Mouse (Mus musculus): ENCODE data around the gene Sco1.

Sco1 gene

DNA sequence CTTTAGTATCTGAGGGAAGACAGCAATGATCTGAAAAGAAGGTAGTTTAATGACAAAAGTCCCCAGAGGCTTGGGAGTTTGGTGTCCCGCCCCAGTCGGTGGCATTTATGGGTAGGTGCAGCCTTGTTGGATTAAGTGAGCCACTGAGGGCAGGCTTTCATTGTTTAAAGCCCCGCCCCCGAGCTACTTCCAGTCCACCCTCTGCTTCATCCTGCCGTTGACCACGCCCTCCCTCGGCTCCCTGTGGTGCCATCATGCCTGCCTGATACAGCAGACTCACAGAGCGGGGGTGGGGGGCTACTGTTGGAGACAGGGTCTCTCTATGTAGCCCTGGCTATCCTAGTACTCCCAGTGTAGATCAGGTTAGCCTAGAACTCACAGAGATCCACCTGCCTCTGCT is 9.5 kb upstream of the Sco1 start:
- DNase-seq (ENCODE audit: low read depth): no peak

DNA sequence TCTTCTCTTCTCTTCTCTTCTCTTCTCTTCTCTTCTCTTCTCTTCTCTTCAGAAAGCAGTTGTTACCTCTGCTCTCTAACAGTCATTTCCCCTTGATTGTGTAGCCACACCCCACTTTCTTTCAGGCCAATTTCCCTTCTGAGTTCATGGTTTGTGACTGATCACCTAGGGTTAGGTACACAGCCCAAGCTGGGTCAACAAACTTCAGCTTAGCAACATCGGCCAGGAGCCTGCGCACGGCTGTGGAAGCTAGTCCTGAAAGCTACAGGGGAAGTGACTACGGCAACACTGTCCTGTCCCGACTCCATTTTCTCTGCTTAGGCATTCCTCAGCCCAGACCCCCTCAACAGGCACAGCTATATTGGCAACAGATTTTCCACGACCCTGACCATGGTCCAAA is 7.5 kb upstream of the Sco1 start:
- DNase-seq (ENCODE audit: low read depth): no peak

DNA sequence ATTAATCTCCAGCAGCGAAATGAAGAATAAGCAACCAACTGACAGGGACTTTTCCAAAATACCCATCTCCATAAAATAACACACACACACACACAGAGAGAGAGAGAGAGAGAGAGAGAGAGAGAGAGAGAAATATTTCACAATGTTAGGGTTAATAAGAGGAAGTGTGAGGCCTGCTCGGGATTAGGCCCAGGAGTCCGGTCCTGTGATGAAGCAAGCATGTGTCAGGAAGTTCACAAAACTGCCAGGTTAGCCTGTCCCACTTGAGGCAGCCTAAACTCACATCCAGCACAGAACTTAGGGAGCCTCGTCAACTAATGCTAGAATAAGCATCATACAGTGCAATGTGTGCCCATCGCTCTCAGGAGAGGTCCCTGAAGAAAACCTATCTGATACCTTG is 5.3 kb upstream of the Sco1 start:
- no peak for DNase-seq (ENCODE audit: low read depth)

DNA sequence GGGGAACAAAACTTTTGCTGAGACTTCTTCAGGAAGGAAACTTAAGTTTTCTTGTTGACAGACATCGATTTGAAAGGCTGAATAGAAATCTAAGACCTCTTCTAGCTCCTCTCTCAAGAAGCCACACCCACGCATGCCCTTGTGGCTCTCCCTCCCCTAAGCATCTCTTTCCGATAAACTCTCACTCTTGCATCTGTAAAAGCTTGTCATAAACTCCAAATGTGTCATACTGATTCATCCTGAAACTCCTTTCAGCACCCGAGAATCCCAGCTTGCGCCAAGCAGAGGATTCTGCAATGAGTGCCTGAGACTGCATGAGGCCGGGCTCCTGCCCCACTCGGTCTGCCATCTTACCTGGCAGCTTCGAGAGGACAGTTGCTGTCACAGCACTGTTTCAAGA is 4.0 kb upstream of the Sco1 start:
- peak; percentile 29 for DNase-seq (ENCODE audit: low read depth)

DNA sequence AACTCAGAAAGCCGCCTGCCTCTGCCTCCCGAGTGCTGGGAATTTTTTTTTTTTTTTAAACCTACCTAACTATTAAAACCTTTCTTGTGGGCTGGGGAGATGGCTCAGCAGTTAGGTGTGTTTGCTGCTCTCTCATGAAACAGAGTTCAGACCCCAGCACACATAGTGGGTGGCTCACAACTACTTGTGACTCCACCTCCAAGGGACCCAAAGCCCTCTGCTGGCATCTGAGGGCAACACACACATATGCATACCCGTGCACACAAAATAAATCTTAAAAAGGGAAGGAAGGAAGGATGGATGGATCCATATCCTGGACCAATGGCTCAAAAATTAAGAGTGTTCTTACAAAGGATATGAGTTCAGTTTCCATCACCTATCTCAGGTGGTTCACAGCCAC is 3.2 kb upstream of the Sco1 start:
- peak; percentile 20 for DNase-seq (ENCODE audit: low read depth)

DNA sequence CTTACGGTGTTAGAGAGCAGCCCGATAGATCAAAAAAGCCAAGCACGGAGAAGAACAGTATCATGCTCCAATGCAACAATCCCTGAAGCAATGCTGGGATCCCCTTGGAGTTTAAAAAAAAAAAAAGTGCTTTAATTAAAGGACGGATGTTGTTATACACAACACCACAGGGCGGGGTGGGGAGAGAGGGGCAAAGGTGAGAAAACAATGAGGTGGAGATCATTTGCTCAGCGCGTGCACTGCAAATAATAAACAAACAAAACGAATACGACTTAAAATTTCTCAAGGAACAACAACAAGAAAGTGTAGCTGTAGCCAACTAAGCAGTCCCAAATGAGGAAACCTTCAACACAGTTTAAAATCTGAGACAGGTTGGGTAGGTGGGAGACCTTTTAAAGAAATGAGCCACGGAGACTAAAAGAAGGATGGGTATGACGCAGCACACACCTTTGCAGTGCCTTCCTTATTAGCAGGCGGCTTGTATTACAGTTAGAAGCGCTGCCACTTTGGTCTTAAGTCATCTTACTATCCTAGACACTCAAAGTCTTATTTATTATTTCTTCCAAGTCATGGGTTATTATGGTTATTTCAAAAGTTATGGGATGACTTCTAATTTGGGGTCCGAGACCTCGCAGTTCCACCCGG is 672 bp upstream of the Sco1 start:
- DNase-seq (ENCODE audit: low read depth): peak; percentile 29

DNA sequence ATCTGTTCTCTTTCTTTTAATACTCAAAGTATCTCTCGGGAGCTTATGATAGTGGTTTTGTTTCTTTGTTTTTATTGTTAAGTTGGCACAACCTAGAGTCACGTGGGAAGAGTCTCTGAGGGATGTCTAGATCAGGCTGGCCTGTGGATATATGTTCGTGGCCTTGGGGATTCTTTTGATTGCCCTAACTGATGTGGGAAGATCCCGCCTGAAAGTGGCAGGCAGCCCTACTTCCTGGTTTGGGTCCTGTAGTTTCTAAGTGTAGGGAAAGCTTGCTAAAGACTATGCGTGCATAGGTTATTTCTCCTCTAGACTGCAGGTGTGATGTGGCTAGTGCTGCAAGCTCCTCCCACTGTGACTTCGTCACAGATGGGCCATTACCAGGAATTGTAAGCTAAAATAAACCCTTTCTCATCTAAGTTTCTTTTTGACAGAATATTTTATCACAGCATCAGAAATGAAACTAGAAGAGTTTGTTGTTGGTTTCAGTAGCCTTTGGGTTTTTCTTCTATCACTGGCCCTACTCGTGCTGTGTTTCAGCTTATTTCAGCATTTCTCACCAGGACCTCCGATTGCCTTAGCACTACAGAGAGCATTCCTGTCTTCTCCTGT is 2.4 kb downstream of the Sco1 start:
- DNase-seq (ENCODE audit: low read depth): no peak

DNA sequence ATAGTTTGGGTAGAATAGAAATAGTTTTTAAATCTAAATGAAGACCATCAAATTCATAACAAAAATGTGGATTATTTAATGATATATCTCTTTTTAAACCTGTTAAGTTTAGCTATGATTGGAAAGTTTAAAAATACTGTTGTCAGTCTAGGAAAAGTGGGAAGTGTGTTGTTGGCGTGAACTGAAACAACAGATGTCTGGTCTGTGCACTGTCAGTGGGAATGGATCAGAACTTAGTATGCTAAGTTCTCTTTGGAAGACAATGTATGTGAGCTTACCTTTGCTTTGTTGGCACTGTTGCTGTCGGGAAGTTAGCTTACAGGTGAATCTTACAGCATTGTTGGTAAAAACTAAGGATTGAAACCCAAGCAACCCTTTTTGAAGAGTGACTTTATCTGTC is 8.8 kb downstream of the Sco1 start:
- no peak for DNase-seq (ENCODE audit: low read depth)

DNA sequence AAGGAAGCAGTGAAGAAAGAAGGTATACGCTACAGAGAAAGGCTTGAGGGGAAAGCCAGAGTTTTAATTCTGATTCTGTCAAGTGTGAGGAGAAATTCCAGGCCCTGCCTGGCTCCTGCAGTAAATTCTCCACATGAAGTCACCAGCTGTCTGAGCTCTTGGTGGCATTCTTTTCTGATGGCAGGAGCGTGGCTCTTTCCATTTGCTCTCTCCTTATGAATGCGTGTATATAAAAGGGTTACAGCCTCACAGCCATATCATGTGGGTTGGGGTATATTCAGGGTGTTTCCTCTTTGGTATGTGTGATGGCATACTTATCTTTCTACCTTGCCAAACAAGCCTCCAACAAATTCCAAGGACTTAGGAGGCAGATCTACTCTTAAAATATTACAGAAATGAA is 10.3 kb downstream of the Sco1 start:
- no peak for DNase-seq (ENCODE audit: low read depth)

DNA sequence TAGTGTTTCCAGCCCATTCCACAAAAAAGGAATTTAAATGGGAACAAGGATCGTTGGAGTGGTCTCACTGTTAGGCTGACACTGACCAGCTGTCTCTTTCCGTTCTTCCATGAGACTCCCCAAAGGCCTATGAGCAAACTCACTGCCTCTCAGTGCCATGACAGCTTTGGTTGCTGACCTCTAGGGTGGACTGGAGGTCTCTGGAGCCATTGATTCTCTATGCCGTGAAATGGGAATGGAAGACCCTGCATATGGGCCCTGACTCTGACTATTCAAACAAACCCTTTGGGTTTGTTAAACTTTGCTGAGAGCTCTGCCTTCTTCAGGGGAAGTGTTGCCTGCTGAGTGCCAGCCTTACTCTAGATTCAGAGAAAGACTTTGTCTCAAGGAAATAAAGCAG is 15.3 kb downstream of the Sco1 start:
- no peak for DNase-seq (ENCODE audit: low read depth)

DNA sequence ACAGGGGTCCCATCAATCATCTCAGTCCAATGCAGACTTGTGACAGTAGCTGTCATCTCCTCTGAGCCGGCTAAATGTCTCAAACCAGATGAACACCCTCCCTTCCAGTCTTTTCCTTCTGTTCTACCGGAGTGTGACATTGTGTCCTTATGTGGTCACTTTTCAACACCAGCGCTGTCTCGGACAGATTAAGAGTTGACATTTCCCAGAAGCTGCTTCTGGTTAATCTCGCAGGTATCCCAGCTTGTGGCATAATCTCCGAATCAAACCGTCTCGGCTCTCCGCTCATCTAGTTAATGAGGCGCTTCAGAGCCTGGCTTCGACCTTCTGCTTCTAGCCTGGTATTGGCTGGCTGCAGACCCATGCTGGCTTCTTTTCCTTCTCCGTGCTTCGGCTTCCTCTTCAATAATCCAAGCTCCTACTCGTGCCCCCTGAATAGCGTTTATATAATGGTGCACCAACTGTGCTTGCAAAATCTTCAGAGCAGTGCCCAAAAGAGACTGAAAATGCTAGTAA is 20.2 kb downstream of the Sco1 start:
- no peak for DNase-seq (ENCODE audit: low read depth)

DNA sequence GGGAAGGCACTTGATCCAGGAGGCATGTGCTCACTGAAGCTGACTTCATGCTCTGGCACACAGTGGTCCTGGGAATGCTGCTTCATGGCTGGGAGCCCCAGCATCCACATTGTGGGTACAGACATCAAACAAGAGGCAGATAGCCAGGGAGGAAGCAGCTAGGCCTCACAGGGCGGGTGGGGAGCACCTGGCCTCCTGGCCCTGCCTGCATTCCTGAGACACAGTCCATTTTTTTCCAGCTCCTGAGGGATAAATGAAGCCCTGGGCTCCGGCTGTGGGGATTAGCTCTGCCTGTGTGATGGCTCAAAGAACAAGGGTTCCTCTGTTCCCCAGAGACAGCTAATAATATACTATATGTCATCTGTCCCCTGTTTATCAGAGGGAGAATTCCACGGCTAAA is 22.6 kb downstream of the Sco1 start:
- no peak for DNase-seq (ENCODE audit: low read depth)

DNA sequence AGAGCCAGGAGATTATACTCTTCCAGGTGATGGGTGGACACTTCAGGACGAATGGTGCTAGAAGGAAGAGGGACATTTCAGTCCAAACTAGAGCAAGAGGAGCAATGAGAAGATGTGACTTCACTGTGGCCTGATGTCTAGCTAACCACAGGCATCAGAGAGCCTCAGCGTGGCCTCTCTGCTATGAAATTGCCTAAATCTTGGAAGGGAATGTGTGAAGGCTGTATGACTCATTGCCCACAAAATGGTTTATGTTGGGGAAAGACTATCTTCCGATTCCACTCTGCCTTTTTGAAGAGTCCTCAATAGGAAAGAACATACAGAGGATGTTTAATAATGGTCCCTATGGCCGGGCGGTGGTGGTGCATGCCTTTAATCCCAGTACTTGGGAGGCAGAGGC is 24.3 kb downstream of the Sco1 start:
- DNase-seq (ENCODE audit: low read depth): peak; percentile 45

DNA sequence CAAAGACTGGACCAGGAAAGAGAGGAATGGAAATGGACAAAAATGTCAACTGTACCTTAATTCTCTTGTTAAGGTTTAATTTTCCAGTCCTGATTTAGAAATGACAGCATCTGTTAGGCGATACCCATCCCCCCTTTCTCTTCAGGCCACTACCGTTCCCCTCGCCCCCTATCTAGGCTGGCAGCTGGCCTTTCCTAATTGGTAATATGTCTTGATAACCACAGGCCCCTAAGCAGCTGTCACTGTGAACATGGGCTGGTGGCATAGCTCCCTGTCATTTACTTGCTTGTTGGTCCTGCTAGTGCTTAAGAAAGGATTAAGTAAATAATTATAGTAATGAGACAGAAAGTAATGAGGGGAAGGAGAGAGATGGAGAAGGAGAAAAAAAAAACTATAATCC is 25.0 kb downstream of the Sco1 start:
- DNase-seq (ENCODE audit: low read depth): no peak

DNA sequence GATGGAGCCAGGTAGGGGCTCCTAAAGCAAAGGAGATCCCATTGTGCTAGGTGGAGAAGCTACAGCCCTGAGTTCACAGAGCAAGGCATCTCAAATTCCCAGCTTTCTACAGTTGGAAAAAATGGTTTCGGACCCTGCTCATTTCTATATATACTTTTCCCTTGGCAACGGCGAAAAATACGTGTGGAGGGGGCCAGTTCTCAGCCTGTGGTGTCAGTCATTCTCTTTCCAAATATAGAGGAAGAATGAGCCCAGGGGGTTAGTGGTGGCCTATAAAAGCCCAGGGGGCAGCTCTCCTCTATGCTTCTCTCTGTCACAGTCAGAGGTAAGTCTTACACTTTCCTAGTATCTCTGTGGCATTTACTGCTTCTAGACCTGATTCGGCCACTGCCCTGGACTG is 25.5 kb downstream of the Sco1 start, which contains the start of gene Myh3:
Myh3 (plus strand) TSS at position 301 of the 400 bp plus-strand sequence.
- no peak for DNase-seq (ENCODE audit: low read depth)

DNA sequence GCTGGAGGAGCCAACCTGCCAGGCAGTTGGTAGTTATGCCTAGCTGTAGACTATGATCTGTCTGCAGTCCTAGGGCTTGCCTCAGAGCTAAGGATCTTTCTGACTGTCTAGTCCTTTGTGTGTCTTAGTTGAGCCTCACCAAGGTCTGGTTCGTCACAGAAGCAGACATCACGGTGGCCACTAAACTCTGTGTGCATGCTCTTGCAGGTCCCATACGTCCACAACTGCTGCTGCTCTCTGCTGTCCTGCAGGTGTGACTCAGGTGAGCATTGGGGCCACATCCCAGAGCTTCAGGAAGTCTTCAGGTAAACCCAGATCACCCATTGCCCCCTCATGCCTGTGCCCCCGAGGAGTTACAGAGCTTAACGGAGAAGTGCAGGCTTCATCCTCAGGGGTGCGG is 26.4 kb downstream of the Sco1 start:
- DNase-seq (ENCODE audit: low read depth): no peak

DNA sequence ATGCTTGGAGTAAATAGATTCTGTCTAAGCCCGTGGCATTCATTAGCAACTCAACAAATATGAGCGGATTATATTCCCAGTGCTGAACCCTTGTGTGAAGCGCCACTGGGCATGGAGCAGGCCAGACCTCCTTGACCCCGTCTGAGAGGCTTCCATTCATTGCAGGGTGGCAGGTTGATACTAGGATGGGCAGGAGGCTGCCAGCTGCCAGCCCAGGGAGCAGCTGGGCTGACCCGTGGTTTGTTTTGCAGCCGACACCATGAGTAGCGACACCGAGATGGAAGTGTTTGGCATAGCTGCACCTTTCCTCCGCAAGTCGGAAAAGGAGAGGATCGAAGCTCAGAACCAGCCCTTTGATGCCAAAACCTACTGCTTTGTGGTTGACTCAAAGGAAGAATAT is 27.3 kb downstream of the Sco1 start:
- DNase-seq (ENCODE audit: low read depth): no peak

DNA sequence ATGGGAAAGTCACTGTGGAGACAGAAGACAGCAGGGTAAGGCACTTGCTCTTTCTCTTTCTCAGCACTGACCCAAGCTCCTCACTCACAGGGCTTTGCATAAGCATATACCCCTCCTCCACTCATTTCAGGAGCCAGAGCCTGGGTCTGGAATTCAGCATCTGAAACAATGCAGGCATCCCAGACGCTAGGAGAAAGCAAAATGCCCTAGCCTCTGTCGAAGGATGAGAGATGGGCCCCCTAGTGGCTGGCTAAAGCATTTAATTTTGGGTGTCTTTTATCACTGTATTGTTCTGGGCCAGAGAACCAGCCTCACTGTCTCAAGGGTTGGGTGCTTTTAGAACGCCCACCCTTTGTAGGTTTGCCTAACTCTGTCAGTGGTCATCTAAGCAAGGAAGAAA is 27.7 kb downstream of the Sco1 start:
- peak; percentile 82 for DNase-seq (ENCODE audit: low read depth)

DNA sequence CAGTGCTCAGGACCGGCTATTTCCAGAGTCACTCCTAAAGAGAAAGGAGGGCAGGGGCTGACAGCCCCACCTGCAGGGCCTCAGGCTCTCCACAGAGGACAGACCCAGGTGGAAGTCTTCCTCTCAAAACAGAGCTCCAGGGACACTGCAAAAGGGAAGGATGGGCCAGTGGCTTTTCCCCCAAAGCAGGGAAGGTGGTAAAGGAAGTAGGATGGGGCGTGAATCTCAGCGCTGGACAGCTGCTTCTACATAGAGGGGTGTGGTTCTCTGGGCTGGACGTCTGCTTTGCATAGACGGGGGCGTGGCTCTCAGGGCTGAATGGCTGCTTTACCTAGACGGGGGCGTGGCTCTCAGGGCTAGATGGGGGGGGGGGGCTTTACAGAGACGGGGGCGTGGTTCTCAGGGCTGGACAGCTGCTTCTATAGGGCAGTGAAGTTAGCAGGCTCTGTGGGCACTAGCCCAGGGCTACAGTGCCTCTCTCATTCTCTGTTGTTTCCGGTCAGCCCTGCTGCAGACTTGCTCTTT is 28.7 kb downstream of the Sco1 start:
- DNase-seq (ENCODE audit: low read depth): peak; percentile 63

DNA sequence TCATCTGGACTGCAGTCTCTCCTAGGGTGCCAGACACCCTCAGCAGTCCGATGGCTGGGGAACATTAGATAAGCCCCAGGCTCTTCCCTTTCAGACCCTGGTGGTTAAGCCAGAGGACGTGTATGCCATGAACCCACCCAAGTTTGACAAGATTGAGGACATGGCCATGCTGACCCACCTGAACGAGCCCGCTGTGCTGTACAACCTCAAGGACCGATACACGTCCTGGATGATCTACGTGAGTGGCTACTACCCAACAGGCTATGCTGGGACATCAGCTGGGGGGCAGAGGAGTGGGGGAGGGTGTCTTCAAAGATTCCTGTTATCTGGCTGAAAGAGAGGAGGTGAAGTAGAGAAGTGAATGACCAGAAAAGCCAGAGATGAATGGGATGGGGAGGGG is 29.7 kb downstream of the Sco1 start:
- DNase-seq (ENCODE audit: low read depth): no peak

DNA sequence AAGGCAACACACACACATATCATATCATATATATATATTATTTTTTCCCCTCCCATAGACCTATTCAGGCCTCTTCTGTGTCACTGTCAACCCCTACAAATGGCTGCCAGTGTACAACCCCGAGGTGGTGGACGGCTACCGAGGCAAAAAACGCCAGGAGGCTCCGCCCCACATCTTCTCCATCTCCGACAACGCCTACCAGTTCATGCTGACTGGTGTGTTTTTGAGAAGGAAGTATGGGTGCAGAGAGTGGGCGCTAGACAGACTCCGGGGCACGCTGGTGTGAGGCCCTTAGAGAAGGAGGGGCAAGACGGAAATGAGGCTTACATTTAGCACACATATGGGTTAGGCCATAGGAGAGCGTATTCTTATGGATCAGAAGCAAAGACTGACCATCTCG is 30.3 kb downstream of the Sco1 start:
- DNase-seq (ENCODE audit: low read depth): no peak

DNA sequence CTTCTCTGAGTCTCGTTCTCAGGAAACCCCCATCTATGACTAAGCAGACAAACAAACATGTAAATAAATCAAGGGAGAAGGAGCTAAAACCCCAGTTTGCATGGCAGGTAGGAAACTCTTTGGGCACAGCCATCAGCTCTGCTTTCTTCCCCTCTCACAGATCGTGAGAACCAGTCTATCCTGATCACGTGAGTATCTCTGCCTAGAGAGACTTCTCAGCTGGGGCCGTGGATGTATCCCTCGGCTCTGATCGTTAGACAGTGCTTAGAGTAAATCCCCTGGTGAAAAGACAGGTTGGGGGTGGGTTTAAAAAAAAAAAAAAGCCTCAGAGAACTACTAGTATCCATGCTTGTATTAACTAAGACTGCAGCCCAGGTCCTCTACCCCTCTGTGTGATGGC is 30.8 kb downstream of the Sco1 start:
- no peak for DNase-seq (ENCODE audit: low read depth)

DNA sequence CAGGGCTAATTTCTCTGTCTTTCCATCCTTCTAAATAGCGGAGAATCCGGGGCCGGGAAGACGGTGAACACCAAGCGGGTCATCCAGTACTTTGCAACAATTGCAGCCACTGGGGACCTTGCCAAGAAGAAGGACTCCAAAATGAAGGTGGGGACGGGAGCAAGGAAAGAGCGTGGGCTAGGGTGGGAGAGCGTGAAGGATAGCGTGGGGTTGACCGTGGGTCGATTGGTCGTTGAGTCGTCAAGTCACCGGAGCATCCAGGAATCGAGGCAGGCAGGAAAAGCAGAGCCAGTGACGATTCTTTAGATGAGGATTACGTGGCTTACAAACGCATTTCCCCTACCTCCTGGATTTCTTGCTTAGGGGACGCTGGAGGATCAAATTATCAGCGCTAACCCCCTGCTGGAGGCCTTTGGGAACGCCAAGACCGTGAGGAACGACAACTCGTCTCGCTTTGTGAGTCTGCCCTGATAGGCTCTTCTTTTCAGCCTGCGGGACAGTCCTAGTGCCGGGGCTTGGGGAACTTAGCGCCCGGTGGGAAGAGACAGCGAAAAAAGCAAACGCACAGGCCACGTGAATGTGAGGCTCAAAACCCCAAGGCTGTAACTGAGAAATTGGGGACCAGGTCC is 31.4 kb downstream of the Sco1 start:
- DNase-seq (ENCODE audit: low read depth): no peak
